Mouse (Mus musculus) neural tube, embryonic 14.5 days (tissue): ENCODE results near the gene Mtg1. TPM values are rescaled to one million over a fixed set of nuclear protein-coding genes. Genes with fewer than 3 reads are reported as not detected.

Source experiments
- ATAC-seq: fragments of 200-750 bp; cut with Nextera tagmentation; 2 replicates; pipeline ENCODE4 v1.8.0; 2017; ENCODE audit warnings: low read depth, mild to moderate bottlenecking, moderate TSS enrichment, moderate library complexity
- H3K27ac ChIP-seq: fragments of 300-500 bp; sonication (generic); 2 replicates; pipeline ENCODE4 v1.5.1; 2014; ENCODE audit warnings: low read depth, mild to moderate bottlenecking, control low read depth, low read length, moderate library complexity, mixed read lengths
- H3K27me3 ChIP-seq: fragments of 300-500 bp; sonication (generic); 2 replicates; pipeline ENCODE4 v1.6.1; 2014; ENCODE audit warnings: low read length; ENCODE audit not compliant: control insufficient read depth, insufficient read depth
- H3K36me3 ChIP-seq: fragments of 300-500 bp; sonication (generic); 2 replicates; pipeline ENCODE4 v1.6.1; 2014; ENCODE audit warnings: low read length, mixed read lengths; ENCODE audit not compliant: control insufficient read depth, insufficient read depth
- H3K4me1 ChIP-seq: fragments of 300-500 bp; sonication (generic); 2 replicates; pipeline ENCODE4 v1.6.1; 2014; ENCODE audit warnings: low read length; ENCODE audit not compliant: control insufficient read depth, insufficient read depth
- H3K4me2 ChIP-seq: fragments of 300-500 bp; sonication (generic); 2 replicates; pipeline ENCODE4 v1.6.1; 2014; ENCODE audit warnings: mild to moderate bottlenecking, low read depth, low read length, control low read depth
- H3K4me3 ChIP-seq: fragments of 300-500 bp; sonication (generic); 2 replicates; pipeline ENCODE4 v1.5.1; 2014; ENCODE audit warnings: low read depth, low read length, control low read depth, mixed read lengths
- H3K9ac ChIP-seq: fragments of 300-500 bp; sonication (generic); replicated peaks from 2 replicates; pipeline ENCODE4 v1.6.1; 2014; ENCODE audit warnings: low read depth, mild to moderate bottlenecking, control low read depth, low read length, mixed read lengths
- H3K9me3 ChIP-seq: fragments of 300-500 bp; sonication (generic); 2 replicates; pipeline ENCODE4 v1.6.1; 2016; ENCODE audit warnings: low read length; ENCODE audit not compliant: control insufficient read depth
- WGBS: fragments of 180-500 bp; shearing (Covaris S2); extraction: QIAGEN DNeasy Blood & Tissue Kit; methylation state at CpG from one replicate; pipeline ENCODE4 v1.1.7; 2014; 5-methylcytosine and 5-hydroxymethylcytosine counted together
- polyA plus RNA-seq: library from polyadenylated mRNA; unstranded; fragments of >200 nt; fragmentation: Nextera tagmentation; extraction: Ambion mirVana; gene quantifications from 2 replicates; pipeline ENCODE4 v1.2.1, GENCODE M21; 2014

Mtg1 gene
- polyA plus RNA-seq, 1 experiment from 2014 or later = 39.6 TPM

GRCm38 (mm10) chr7:140141350-140141749, 4.0 kb downstream of the Mtg1 start:
- no peaks in the 10 kb centered on the region for H3K27me3 ChIP-seq
- no peak overlapping the region for H3K4me2 ChIP-seq
- H3K4me1 ChIP-seq = peaks cover 4% of the 10 kb centered on the region; the same call in 1 of the 2 replicates
- H3K27ac ChIP-seq = no peak overlapping the region
- H3K9me3 ChIP-seq = no peaks in the 10 kb centered on the region
- 8% methylated on average over 14 of the region's 14 CpGs for WGBS
- H3K9ac ChIP-seq = no peak overlapping the region
- no peaks in the 10 kb centered on the region; the same call in 1 of the 2 replicates for H3K36me3 ChIP-seq
- H3K4me3 ChIP-seq = no peak overlapping the region
- no peak for ATAC-seq

- Histone ChIP-seq H3K9ac (no peak overlapping the region), H3K9me3 (no peaks in the 10 kb centered on the region), H3K36me3 (no peaks in the 10 kb centered on the region; the same call in 1 of the 2 replicates), H3K27me3 (no peaks in the 10 kb centered on the region), H3K27ac (no peak overlapping the region), H3K4me2 (no peak overlapping the region), H3K4me3 (no peak overlapping the region), H3K4me1 (no peaks in the 10 kb centered on the region)
- ATAC-seq = no peak
- WGBS = 85% methylated on average over 4 of the region's 4 CpGs
Observed at GRCm38 (mm10) chr7:140144550-140144949, 7.2 kb downstream of the Mtg1 start.

DNA sequence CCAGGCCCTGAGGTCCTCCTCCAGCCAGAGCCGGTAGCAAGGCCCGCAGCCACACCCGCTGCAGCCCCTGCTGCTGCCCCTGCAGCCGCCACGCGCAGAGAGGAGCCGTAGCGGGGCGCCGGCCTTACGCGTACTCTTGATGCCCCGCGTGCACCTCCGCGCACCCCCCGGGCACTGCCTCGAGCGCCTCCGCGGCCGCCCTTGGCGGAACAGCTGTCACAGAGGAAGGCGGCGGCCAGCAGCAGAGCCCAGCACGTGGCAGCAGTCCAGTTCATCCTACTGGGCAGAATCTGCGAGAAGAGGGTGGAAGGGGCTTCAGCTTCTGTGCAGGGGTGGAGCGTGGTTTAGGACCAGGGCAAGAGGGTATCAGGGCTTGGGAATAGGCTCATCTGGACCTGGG, 16.0 kb downstream of the Mtg1 start:
- WGBS = 4% methylated on average over 28 of the region's 28 CpGs
- H3K4me2 ChIP-seq = peak overlapping the region; percentile 59
- H3K36me3 ChIP-seq = no peaks in the 10 kb centered on the region
- no peaks in the 10 kb centered on the region for H3K27me3 ChIP-seq
- H3K9ac ChIP-seq = peak overlapping the region; percentile 56
- no peak overlapping the region; the same call in 1 of the 2 replicates for H3K27ac ChIP-seq
- H3K4me3 ChIP-seq = peak overlapping the region; percentile 41
- ATAC-seq = peak; percentile 15; the same call in 1 of the 2 replicates
- peaks cover 5% of the 10 kb centered on the region; the same call in 1 of the 2 replicates for H3K4me1 ChIP-seq
- no peaks in the 10 kb centered on the region for H3K9me3 ChIP-seq

- H3K27ac ChIP-seq = peak overlapping the region; percentile 53
- H3K27me3 ChIP-seq = no peaks in the 10 kb centered on the region
- H3K9me3 ChIP-seq = no peaks in the 10 kb centered on the region
- peak; percentile 33 for ATAC-seq
- H3K4me1 ChIP-seq = peaks cover 5% of the 10 kb centered on the region; the same call in 1 of the 2 replicates
- no peaks in the 10 kb centered on the region for H3K36me3 ChIP-seq
- peak overlapping the region; percentile 70 for H3K9ac ChIP-seq
- WGBS = 13% methylated on average over 4 of the region's 4 CpGs
- H3K4me3 ChIP-seq = peak overlapping the region; percentile 41
- H3K4me2 ChIP-seq = peak overlapping the region; percentile 59
Observed at GRCm38 (mm10) chr7:140153829-140154217, 16.5 kb downstream of the Mtg1 start.

DNA sequence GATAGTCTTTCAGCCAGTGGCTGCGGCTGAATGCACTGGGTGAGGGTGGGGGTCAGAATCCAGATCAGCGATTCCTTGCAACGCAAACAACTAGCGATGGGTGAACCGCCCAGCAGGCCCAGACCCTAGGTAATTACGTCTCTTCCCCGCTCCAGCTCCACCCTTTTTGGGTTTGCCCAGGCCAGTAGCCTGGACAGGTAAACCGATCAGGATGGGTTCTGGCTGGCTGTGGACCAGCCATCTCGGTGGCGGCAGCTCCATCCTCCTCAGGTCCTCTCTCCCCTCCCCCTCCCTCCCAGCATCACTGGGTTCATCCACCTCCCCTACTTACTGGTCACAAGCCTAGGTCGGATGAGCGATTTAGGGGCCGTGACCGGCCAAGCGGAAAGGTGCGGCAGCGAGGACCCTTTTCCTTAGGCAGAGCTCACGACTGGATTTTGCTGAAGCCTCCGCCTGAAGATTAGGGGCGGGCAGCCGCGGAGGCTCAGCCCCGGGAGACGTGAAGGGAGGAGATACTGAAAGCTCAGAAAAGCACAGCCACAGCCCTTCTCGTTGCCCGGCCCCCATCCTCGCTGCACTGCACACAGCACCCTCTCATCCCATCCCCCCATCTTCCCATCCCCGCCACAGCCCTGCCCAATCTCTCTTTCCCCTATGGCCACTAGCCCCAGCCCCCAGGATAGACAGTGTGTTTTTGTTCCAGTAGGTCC, 17.0 kb downstream of the Mtg1 start, which contains the start of gene Sprn:
Gene Sprn (minus strand): TSS at position 660 of the 710 bp plus-strand sequence.
- H3K36me3 ChIP-seq = no peaks in the 10 kb centered on the region
- H3K9ac ChIP-seq = peak within 1 kb of the TSS; percentile 70
- peaks cover 5% of the 10 kb centered on the region; the same call in 1 of the 2 replicates for H3K4me1 ChIP-seq
- ATAC-seq = peak; percentile 87
- peak within 1 kb of the TSS; percentile 41 for H3K4me3 ChIP-seq
- H3K4me2 ChIP-seq = peak within 1 kb of the TSS; percentile 59
- no peaks in the 10 kb centered on the region for H3K27me3 ChIP-seq
- H3K27ac ChIP-seq = peak within 1 kb of the TSS; percentile 53
- 3% methylated on average over 28 of the region's 28 CpGs for WGBS
- H3K9me3 ChIP-seq = no peaks in the 10 kb centered on the region

DNA sequence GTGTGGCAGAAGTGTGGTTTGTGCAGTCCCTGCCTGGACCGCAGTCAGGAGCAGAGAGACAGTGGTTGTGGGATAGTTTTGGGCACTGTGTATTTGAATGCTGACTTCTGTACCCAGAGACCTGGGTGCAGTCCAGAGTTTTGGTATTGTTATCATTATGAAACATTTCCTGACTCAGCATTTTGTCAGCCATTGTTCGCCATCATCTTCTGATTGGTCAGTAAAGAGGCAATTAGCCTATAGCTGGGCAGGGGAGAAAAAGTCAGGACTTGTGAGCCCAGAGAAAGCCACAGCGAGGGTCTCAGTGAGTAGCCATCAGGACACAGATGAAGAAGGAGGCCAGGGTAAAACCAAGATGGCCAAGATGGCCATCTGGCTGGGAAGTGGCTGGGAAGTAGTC, 23.0 kb downstream of the Mtg1 start:
- no peaks in the 10 kb centered on the region for H3K27me3 ChIP-seq
- ATAC-seq = no peak
- no peak overlapping the region for H3K4me2 ChIP-seq
- H3K36me3 ChIP-seq = no peaks in the 10 kb centered on the region
- no peak overlapping the region for H3K27ac ChIP-seq
- no peak overlapping the region for H3K9ac ChIP-seq
- no peak overlapping the region for H3K4me3 ChIP-seq
- 77% methylated on average over 3 of the region's 3 CpGs for WGBS
- H3K9me3 ChIP-seq = no peaks in the 10 kb centered on the region
- no peaks in the 10 kb centered on the region for H3K4me1 ChIP-seq

GRCm38 (mm10) chr7:140164664-140165063, 27.3 kb downstream of the Mtg1 start, which contains the start of gene Olfr522:
Olfr522 (minus strand) TSS chr7:140164764.
- ATAC-seq = no peak
- Histone ChIP-seq H3K27ac (no peak within 1 kb of the TSS), H3K27me3 (no peaks in the 10 kb centered on the region), H3K9ac (no peak within 1 kb of the TSS), H3K4me3 (no peak within 1 kb of the TSS), H3K9me3 (no peaks in the 10 kb centered on the region), H3K4me1 (no peaks in the 10 kb centered on the region), H3K36me3 (no peaks in the 10 kb centered on the region), H3K4me2 (no peak within 1 kb of the TSS)
- 70% methylated on average over 7 of the region's 7 CpGs for WGBS

DNA sequence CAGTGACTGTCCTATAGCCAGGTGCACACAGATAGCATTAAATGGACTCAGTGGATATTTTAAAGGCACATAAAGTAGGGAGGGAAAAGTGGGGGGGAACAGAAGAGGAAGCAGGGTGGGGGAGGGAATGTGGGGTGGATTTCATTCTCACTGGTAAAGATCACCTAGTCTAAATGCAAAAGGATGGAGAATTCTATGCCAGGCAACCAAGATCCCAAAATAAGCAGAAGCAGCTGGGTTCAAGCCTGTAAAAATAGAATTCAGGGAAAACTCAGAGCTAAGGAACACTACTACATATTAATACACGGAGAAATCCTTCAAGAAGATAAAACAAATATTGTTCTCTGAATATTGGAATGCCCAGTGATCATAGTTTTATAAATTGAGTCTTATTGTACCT, 30.6 kb downstream of the Mtg1 start:
- no peak for ATAC-seq
- 74% methylated on average over 1 of the region's 1 CpGs for WGBS
- H3K4me2 ChIP-seq = no peak overlapping the region

DNA sequence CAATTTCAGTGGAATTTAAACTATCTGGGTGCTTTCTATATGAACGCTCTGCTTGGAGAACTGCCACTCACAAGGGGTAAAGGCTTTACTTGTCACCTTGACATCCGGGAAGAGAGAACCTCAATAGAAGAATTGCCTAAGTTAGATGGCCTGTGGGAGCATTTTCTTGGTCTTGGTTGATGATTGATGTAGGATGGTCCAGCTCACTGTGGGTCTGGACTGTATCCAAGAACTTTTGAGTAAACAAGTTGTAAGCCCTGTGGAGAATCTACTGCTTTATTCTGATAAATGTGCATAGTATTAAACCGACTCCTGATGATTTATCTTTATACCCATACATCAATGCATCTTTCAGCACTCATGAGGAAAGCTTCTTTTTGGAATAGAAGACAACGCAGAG, 32.0 kb downstream of the Mtg1 start:
- Histone ChIP-seq H3K4me2 (no peak overlapping the region), H3K4me1 (no peaks in the 10 kb centered on the region), H3K4me3 (no peak overlapping the region), H3K9me3 (no peaks in the 10 kb centered on the region), H3K27me3 (no peaks in the 10 kb centered on the region), H3K27ac (no peak overlapping the region), H3K36me3 (no peaks in the 10 kb centered on the region), H3K9ac (no peak overlapping the region)
- ATAC-seq = no peak
- WGBS = 86% methylated on average over 4 of the region's 4 CpGs

More for the DNA sequence above, 30.6 kb downstream of the Mtg1 start:
- no peak overlapping the region for H3K27ac ChIP-seq
- no peak overlapping the region for H3K4me3 ChIP-seq
- H3K9ac ChIP-seq = no peak overlapping the region
- no peaks in the 10 kb centered on the region for H3K27me3 ChIP-seq
- H3K4me1 ChIP-seq = no peaks in the 10 kb centered on the region
- H3K36me3 ChIP-seq = no peaks in the 10 kb centered on the region
- H3K9me3 ChIP-seq = no peaks in the 10 kb centered on the region
